8 mouse cellular contexts compared by ENCODE assay signal in the genomic region with DNA sequence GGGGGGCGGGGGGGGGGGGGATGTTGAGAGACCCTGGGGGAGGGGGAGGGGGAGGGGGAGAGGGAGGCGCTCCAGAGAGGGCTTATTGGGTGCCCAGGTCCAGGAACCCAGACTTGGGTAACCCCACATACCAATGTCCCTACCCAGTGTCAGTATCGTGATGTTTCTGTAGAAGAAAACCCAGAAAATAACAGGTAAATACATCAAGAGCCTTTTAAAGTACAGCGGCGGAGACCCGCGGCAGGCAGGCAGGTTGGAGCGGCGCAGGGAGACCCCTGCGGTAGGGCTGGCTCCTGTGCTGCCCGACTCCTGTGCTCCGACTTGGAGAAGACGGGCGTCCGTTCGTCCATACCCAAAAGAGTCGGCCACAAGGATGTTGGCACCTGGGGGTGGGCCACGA. TPM values are rescaled to one million over a fixed set of nuclear protein-coding genes. Genes with fewer than 3 reads are reported as not detected.
A peak's percentile ranks its signal among the peaks of the same experiment; 100 is the strongest.
DNase-seq lines count a peak whose midpoint lies in the region; ATAC-seq and TF ChIP-seq lines count a peak whose summit lies in the region.

No protein-coding gene starts in this region.

- peak overlapping the region; percentile 69 for H3K4me2 ChIP-seq in liver, embryonic 13.5 days

- H3K9ac ChIP-seq in liver, embryonic 13.5 days = peak overlapping the region; percentile 55

- H3K9me3 ChIP-seq in megakaryocyte, embryonic 14.5 days = peaks cover 7% of the 10 kb centered on the region; the same call in 1 of the 2 replicates
- H3K9me3 ChIP-seq in forebrain, embryonic 10.5 days = no peaks in the 10 kb centered on the region
- no peaks in the 10 kb centered on the region for H3K9me3 ChIP-seq in liver, embryonic 13.5 days (replicated peaks)

- peaks cover 35% of the 10 kb centered on the region for H3K4me1 ChIP-seq in megakaryocyte, embryonic 14.5 days
- H3K4me1 ChIP-seq in forebrain, embryonic 10.5 days = peaks cover 25% of the 10 kb centered on the region
- H3K4me1 ChIP-seq in liver, embryonic 13.5 days (replicated peaks) = peaks cover 12% of the 10 kb centered on the region

- H3K4me3 ChIP-seq in megakaryocyte, embryonic 14.5 days (replicated peaks) = peak overlapping the region; percentile 86
- peak overlapping the region; percentile 56 for H3K4me3 ChIP-seq in forebrain, embryonic 10.5 days
- H3K4me3 ChIP-seq in liver, embryonic 13.5 days (replicated peaks) = peak overlapping the region; percentile 49
- no peak overlapping the region; the same call in 1 of the 2 replicates for H3K4me3 ChIP-seq in layer of hippocampus, adult 2 months

- no peaks in the 10 kb centered on the region for H3K36me3 ChIP-seq in megakaryocyte, embryonic 14.5 days (replicated peaks; ENCODE audit: low read length)
- H3K36me3 ChIP-seq in forebrain, embryonic 10.5 days (replicated peaks) = no peaks in the 10 kb centered on the region
- no peaks in the 10 kb centered on the region for H3K36me3 ChIP-seq in liver, embryonic 13.5 days

- H3K27me3 ChIP-seq in megakaryocyte, embryonic 14.5 days (replicated peaks) = peaks cover 79% of the 10 kb centered on the region
- H3K27me3 ChIP-seq in forebrain, embryonic 10.5 days (ENCODE audit: poor library complexity, severe bottlenecking) = peaks cover 82% of the 10 kb centered on the region
- peaks cover 82% of the 10 kb centered on the region for H3K27me3 ChIP-seq in liver, embryonic 13.5 days

- no peak for TF ChIP-seq CTCF in layer of hippocampus, adult 2 months (conservative IDR thresholded peaks at IDR 0.05)

- DNase-seq in forebrain, embryonic 10.5 days (ENCODE audit: extremely low spot score, low spot score) = peak; percentile 43
- DNase-seq in liver, embryonic 13.5 days = no peak
- DNase-seq in testis, postnatal 14 days (ENCODE audit: low spot score) = peak; percentile 19
- DNase-seq in layer of hippocampus, adult 9-11 months = no peak
- no peak for DNase-seq in layer of hippocampus, adult 2 months (ENCODE audit: low spot score in 2 of 2)
- no peak for DNase-seq in spleen, postnatal 14 days (ENCODE audit: low spot score in 2 of 2)

- H3K27ac ChIP-seq in forebrain, embryonic 10.5 days = no peak overlapping the region; the same call in 1 of the 2 replicates
- H3K27ac ChIP-seq in liver, embryonic 13.5 days = no peak overlapping the region
- H3K27ac ChIP-seq in layer of hippocampus, adult 2 months = no peak overlapping the region

- under 1% methylated on average over 17 of the region's 18 CpGs for WGBS in forebrain, embryonic 10.5 days
- WGBS in liver, embryonic 13.5 days (ENCODE audit: insufficient replicate concordance) = under 1% methylated on average over 16 of the region's 18 CpGs

- no peak; the same call in 1 of the 2 replicates for ATAC-seq in megakaryocyte, adult 5-6 weeks (ENCODE audit: poor library complexity, severe bottlenecking)
- no peak for ATAC-seq in liver, embryonic 13.5 days (ENCODE audit: low read depth)

RNA-seq across cellular contexts. Expression of gene Fcgr1, which starts 33.9 kb away (rescaled TPM):
- polyA plus RNA-seq in megakaryocyte, embryonic 14.5 days (2012; ENCODE audit: insufficient read depth, low replicate concordance) = 0.86 and 1.7 TPM in 2 replicates
- total RNA-seq in megakaryocyte, adult 5-6 weeks (2015) = 15.7 and 25.4 TPM in 2 replicates
- total RNA-seq in megakaryocyte, adult 5-6 weeks (2017) = 24.5 and 27.9 TPM in 2 replicates
- 0.84 and 1.3 TPM in 2 replicates for polyA plus RNA-seq in forebrain, embryonic 10.5 days (2016; fragmentation: Nextera tagmentation; extraction: Ambion mirVana)
- 3.0 and 4.6 TPM in 2 replicates for polyA plus RNA-seq in liver, embryonic 13.5 days (2015; fragmentation: Nextera tagmentation; extraction: Ambion mirVana)
- 1 to 10 TPM; 2.2 to 2.3 TPM for total RNA-seq in layer of hippocampus, adult 2 months (2021)

RNA-seq across cellular contexts. Expression of gene Hist2h2bb, which starts 58.1 kb away (rescaled TPM):
- 1.0 TPM in 1 of 2 replicates, not detected in the other for polyA plus RNA-seq in megakaryocyte, embryonic 14.5 days (2012; ENCODE audit: insufficient read depth, low replicate concordance)
- 1,241 and 1,605 TPM in 2 replicates for total RNA-seq in megakaryocyte, adult 5-6 weeks (2015)
- total RNA-seq in megakaryocyte, adult 5-6 weeks (2017) = 11,779 and 12,958 TPM in 2 replicates
- polyA plus RNA-seq in forebrain, embryonic 10.5 days (2016; fragmentation: Nextera tagmentation; extraction: Ambion mirVana) = 10.2 and 10.5 TPM in 2 replicates
- 23.7 and 25.8 TPM in 2 replicates for polyA plus RNA-seq in liver, embryonic 13.5 days (2015; fragmentation: Nextera tagmentation; extraction: Ambion mirVana)
- 100 to 1,000 TPM; 126 to 137 TPM for total RNA-seq in layer of hippocampus, adult 2 months (2021)

RNA-seq across cellular contexts. Expression of gene Hist2h3b, which starts 59.2 kb away (rescaled TPM):
- 84.7 and 122 TPM in 2 replicates for polyA plus RNA-seq in megakaryocyte, embryonic 14.5 days (2012; ENCODE audit: insufficient read depth, low replicate concordance)
- total RNA-seq in megakaryocyte, adult 5-6 weeks (2015) = 1,096 and 1,674 TPM in 2 replicates
- total RNA-seq in megakaryocyte, adult 5-6 weeks (2017) = 491 and 548 TPM in 2 replicates
- polyA plus RNA-seq in forebrain, embryonic 10.5 days (2016; fragmentation: Nextera tagmentation; extraction: Ambion mirVana) = 48.0 and 48.8 TPM in 2 replicates
- 89.3 and 159 TPM in 2 replicates for polyA plus RNA-seq in liver, embryonic 13.5 days (2015; fragmentation: Nextera tagmentation; extraction: Ambion mirVana)
- total RNA-seq in layer of hippocampus, adult 2 months (2021) = 10 to 100 TPM; 48.4 to 51.6 TPM

Comparison
In these comparisons a context has a peak if more than half of its experiments do, and no peak if none do; other contexts are left out.
1. DNase-seq: peak in forebrain, embryonic 10.5 days (single experiment) and testis, postnatal 14 days (single experiment); none in liver, embryonic 13.5 days (single experiment), layer of hippocampus, adult 9-11 months (single experiment), layer of hippocampus, adult 2 months (0 of 2) and spleen, postnatal 14 days (0 of 2).